Mouse (Mus musculus): ENCODE measurements around the gene Nfe2.

GRCm38 (mm10) chr15:103248401-103249313 lies 9.5 kb downstream of the Nfe2 start:
- no peak; the same call in 1 of the 2 replicates for TF ChIP-seq CTCF (IDR thresholded peaks at IDR 0.05; ENCODE audit: low read depth)
- no peak for TF ChIP-seq EP300 (IDR thresholded peaks at IDR 0.05; ENCODE audit: low read depth)

Measured in liver, embryonic 14.5 days (tissue).